Mouse (Mus musculus) heart, adult 2 months (tissue): ENCODE data around the gene Rxfp4. TPM values are rescaled to one million over a fixed set of nuclear protein-coding genes. Genes with fewer than 3 reads are reported as not detected.

Experiments
- DNase-seq, 2 experiments: peaks; one replicate each; pipeline ENCODE4 v3.0.0; 2021
- H3K27ac ChIP-seq: fragments of 200-600 bp; 2 replicates; pipeline ENCODE4 v1.8.1; 2022
- H3K27me3 ChIP-seq: fragments of 200-500 bp; 2 replicates; pipeline ENCODE4 v1.6.1; 2012; ENCODE audit warnings: mild to moderate bottlenecking, low read length, inconsistent platforms, mixed read lengths; ENCODE audit not compliant: control insufficient read depth, insufficient read depth
- H3K36me3 ChIP-seq: fragments of 200-500 bp; 2 replicates; pipeline ENCODE4 v1.6.1; 2012; ENCODE audit warnings: low read length, inconsistent platforms; ENCODE audit not compliant: control insufficient read depth, insufficient read depth
- H3K4me1 ChIP-seq: fragments of 200-500 bp; 2 replicates; pipeline ENCODE4 v1.6.1; 2011; ENCODE audit warnings: low read length; ENCODE audit not compliant: control insufficient read depth, insufficient read depth
- H3K4me3 ChIP-seq: fragments of 200-600 bp; 2 replicates; pipeline ENCODE4 v1.8.1; 2022
- H3K79me2 ChIP-seq: fragments of 200-500 bp; replicated peaks from 2 replicates; pipeline ENCODE4 v1.6.1; 2012; ENCODE audit warnings: mild to moderate bottlenecking, inconsistent platforms, low read length, moderate library complexity, mixed read lengths; ENCODE audit not compliant: control insufficient read depth, insufficient read depth
- H3K9ac ChIP-seq: fragments of 200-500 bp; 2 replicates; pipeline ENCODE4 v1.6.1; 2012; ENCODE audit warnings: low read depth, mild to moderate bottlenecking, control low read depth, inconsistent platforms, low read length, mixed read lengths
- CTCF ChIP-seq: fragments of 200-600 bp; IDR thresholded peaks from 2 replicates; pipeline ENCODE4 v1.8.1; 2022; ENCODE audit warnings: antibody characterized with exemption, mild to moderate bottlenecking, moderate library complexity
- EP300 ChIP-seq: fragments of 200-500 bp; IDR thresholded peaks from 2 replicates; pipeline ENCODE4 v1.6.1; 2011; ENCODE audit warnings: low read depth, low read length, control low read depth; ENCODE audit not compliant: insufficient read depth
- POLR2A ChIP-seq: fragments of 200-500 bp; IDR thresholded peaks from 2 replicates; pipeline ENCODE4 v1.6.1; 2011; ENCODE audit warnings: mild to moderate bottlenecking, low read depth, low read length, control low read depth; ENCODE audit not compliant: insufficient read depth
- WGBS: fragments of 180-500 bp; shearing (Covaris S2); methylation state at CpG from one replicate; pipeline ENCODE4 v1.1.7; 2018; 5-methylcytosine and 5-hydroxymethylcytosine counted together
- intact Hi-C: fragments of 180-260 bp; cut with DNase I; formaldehyde crosslinking; loops from one replicate; pipeline ENCODE4 v1.15.1; 2025
- polyA plus RNA-seq: library from polyadenylated mRNA; depleted of rRNA; stranded (reverse); fragments of >200 nt; gene quantifications from 2 replicates; pipeline ENCODE4 v1.2.3, GENCODE M21; 2012
- total RNA-seq, 2 experiments: library from RNA; stranded (reverse); gene quantifications; 2 replicates each; pipeline ENCODE4 v1.2.3; 2021

The Rxfp4 gene
- total and polyA plus RNA-seq, 3 experiments, result not detected

GRCm38 (mm10) chr3:88620146-88620991 is 32.6 kb downstream of the Rxfp4 start:
- peak overlapping the region; percentile 97 for H3K27ac ChIP-seq
- peak overlapping the region; percentile 92 for H3K4me3 ChIP-seq
- H3K79me2 ChIP-seq, result peaks cover 2% of the 10 kb centered on the region; the same call in 1 of the 2 replicates
- H3K36me3 ChIP-seq, result peaks cover 6% of the 10 kb centered on the region; the same call in 1 of the 2 replicates
- intact Hi-C loops, result no loop called here
- H3K9ac ChIP-seq, result peak overlapping the region; percentile 97
- TF ChIP-seq POLR2A (no peak), CTCF (no peak), EP300 (no peak)
- H3K4me1 ChIP-seq, result peaks cover 30% of the 10 kb centered on the region
- DNase-seq, result peak in 1 of 2 experiments; percentile 35
- WGBS, result 11% methylated on average over 15 of the region's 15 CpGs
- H3K27me3 ChIP-seq, result no peaks in the 10 kb centered on the region

DNA sequence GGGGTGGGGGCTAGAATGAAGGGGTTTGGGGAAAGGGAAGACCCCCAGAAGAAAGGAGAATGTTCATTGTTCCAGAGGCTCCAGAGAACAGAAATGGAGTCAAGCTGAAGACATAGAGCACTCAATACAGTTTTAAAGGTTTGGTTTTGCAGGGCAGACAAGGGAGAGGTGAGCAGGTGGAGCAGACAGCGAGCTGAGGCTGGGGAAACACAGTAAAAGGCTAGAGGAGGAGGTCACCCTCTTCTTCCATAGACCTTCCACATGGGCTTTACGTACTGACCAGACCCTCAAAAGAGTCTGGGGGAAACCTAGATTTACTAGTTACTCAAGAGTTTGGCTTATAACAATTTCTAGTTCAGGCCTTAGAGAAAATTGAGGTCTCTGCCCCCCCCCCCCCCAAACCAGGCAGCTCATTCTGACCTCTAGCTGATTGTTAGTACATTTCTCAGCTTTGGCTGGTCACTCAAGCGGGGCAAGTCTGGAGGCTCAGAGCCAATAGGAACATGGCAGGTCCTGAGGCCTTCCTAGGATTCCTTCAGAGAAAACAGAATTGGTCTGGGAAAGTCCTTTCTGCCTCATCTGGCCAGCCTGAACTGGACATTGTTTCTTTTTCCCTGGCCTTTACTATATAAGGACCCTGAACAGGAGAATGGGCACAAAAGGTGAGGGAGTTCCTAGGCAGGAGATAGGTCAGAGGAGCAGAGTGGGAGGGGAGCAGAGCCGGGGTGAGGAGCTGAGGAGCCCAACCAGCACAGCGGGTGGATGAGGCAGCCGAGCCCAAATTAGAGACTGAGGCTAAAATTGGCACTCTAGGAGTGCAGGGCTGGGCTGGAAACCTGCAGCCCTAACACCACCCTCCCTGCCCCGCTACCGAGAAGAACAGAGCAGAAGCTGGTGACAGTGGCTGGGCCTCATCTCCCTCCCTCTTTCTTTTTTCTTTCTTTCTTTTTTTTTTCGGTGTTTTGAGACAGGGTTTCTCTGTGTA is 33.5 kb downstream of the Rxfp4 start:
- Histone ChIP-seq H3K36me3 (peaks cover 4% of the 10 kb centered on the region; the same call in 1 of the 2 replicates), H3K27ac (peak overlapping the region; percentile 97), H3K9ac (no peak overlapping the region), H3K4me1 (peaks cover 24% of the 10 kb centered on the region), H3K79me2 (peaks cover 2% of the 10 kb centered on the region; the same call in 1 of the 2 replicates), H3K27me3 (no peaks in the 10 kb centered on the region), H3K4me3 (no peak overlapping the region; the same call in 1 of the 2 replicates)
- TF ChIP-seq EP300, result no peak
- peak; percentile 47; the same call in 1 of the 2 replicates for TF ChIP-seq POLR2A
- intact Hi-C loops, result no loop called here
- peak; percentile 49 to 67 for DNase-seq
- WGBS, result 32% methylated on average over 9 of the region's 9 CpGs

GRCm38 (mm10) chr3:88618074-88618871 is 34.7 kb downstream of the Rxfp4 start:
- H3K4me3 ChIP-seq, result peak overlapping the region; percentile 26; the same call in 1 of the 2 replicates
- peaks cover 20% of the 10 kb centered on the region for H3K4me1 ChIP-seq
- H3K27me3 ChIP-seq, result no peaks in the 10 kb centered on the region
- intact Hi-C loops, result no loop called here
- H3K9ac ChIP-seq, result peak overlapping the region; percentile 47
- no peaks in the 10 kb centered on the region; the same call in 1 of the 2 replicates for H3K36me3 ChIP-seq
- DNase-seq, result peak; percentile 44 to 50
- H3K79me2 ChIP-seq, result no peaks in the 10 kb centered on the region; the same call in 1 of the 2 replicates
- no peak for TF ChIP-seq CTCF
- TF ChIP-seq EP300, result peak; percentile 62; the same call in 1 of the 2 replicates
- 41% methylated on average over 8 of the region's 8 CpGs for WGBS
- peak overlapping the region; percentile 75 for H3K27ac ChIP-seq

GRCm38 (mm10) chr3:88616951-88617500 is 35.9 kb downstream of the Rxfp4 start:
- peaks cover 20% of the 10 kb centered on the region for H3K4me1 ChIP-seq
- peak overlapping the region; percentile 43 for H3K4me3 ChIP-seq
- peak overlapping the region; percentile 89 for H3K27ac ChIP-seq
- intact Hi-C loops, result no loop called here
- no peaks in the 10 kb centered on the region for H3K27me3 ChIP-seq
- TF ChIP-seq CTCF (no peak), POLR2A (no peak), EP300 (no peak)
- H3K36me3 ChIP-seq, result no peaks in the 10 kb centered on the region; the same call in 1 of the 2 replicates
- H3K9ac ChIP-seq, result peak overlapping the region; percentile 38; the same call in 1 of the 2 replicates
- 41% methylated on average over 3 of the region's 3 CpGs for WGBS
- DNase-seq, result peak; percentile 24 to 27
- no peaks in the 10 kb centered on the region; the same call in 1 of the 2 replicates for H3K79me2 ChIP-seq

- H3K4me3 ChIP-seq, result peak overlapping the region; percentile 43
- 47% methylated on average over 9 of the region's 9 CpGs for WGBS
- intact Hi-C loops, result no loop called here
Measured at GRCm38 (mm10) chr3:88615902-88616391, 37.0 kb downstream of the Rxfp4 start.

More at GRCm38 (mm10) chr3:88615902-88616391, 37.0 kb downstream of the Rxfp4 start:
- H3K4me1 ChIP-seq, result peaks cover 20% of the 10 kb centered on the region
- no peak for TF ChIP-seq CTCF
- TF ChIP-seq POLR2A, result 0 out of 2 replicates have a peak, but pooled peaks have one; percentile 32
- 0 out of 2 replicates have a peak, but pooled peaks have one; percentile 8 for TF ChIP-seq EP300
- peak; percentile 78 to 82 for DNase-seq
- H3K36me3 ChIP-seq, result no peaks in the 10 kb centered on the region; the same call in 1 of the 2 replicates
- no peaks in the 10 kb centered on the region; the same call in 1 of the 2 replicates for H3K79me2 ChIP-seq
- no peaks in the 10 kb centered on the region for H3K27me3 ChIP-seq
- H3K9ac ChIP-seq, result peak overlapping the region; percentile 38
- peak overlapping the region; percentile 89 for H3K27ac ChIP-seq
